Mouse (Mus musculus) hindbrain, embryonic 11.5 days (tissue): ENCODE measurements around the gene Rbm38. TPM values are rescaled to one million over a fixed set of nuclear protein-coding genes. Genes with fewer than 3 reads are reported as not detected.

ENCODE experiments used
- ATAC-seq: fragments of 200-750 bp; cut with Nextera tagmentation; 2 replicates; pipeline ENCODE4 v1.8.0; 2017; ENCODE audit warnings: mild to moderate bottlenecking, moderate TSS enrichment, moderate library complexity; ENCODE audit not compliant: low FRiP score
- DNase-seq: peaks from one replicate; pipeline ENCODE4 v3.0.0-alpha.2; 2015; ENCODE audit warnings: low spot score
- H3K27ac ChIP-seq: fragments of 300-500 bp; sonication (generic); 2 replicates; pipeline ENCODE4 v1.5.1; 2014; ENCODE audit warnings: mild to moderate bottlenecking, low read depth, low read length
- H3K27me3 ChIP-seq: fragments of 300-500 bp; sonication (generic); 2 replicates; pipeline ENCODE4 v1.6.1; 2014; ENCODE audit warnings: mild to moderate bottlenecking, low read length, moderate library complexity, mixed read lengths; ENCODE audit not compliant: control insufficient read depth, insufficient read depth
- H3K36me3 ChIP-seq: fragments of 300-500 bp; sonication (generic); 2 replicates; pipeline ENCODE4 v1.6.1; 2014; ENCODE audit warnings: mild to moderate bottlenecking, low read length, moderate library complexity, mixed read lengths; ENCODE audit not compliant: control insufficient read depth, insufficient read depth
- H3K4me1 ChIP-seq: fragments of 300-500 bp; sonication (generic); replicated peaks from 2 replicates; pipeline ENCODE4 v1.6.1; 2014; ENCODE audit warnings: low read length, mixed read lengths; ENCODE audit not compliant: control insufficient read depth, insufficient read depth
- H3K4me2 ChIP-seq: fragments of 300-500 bp; sonication (generic); replicated peaks from 2 replicates; pipeline ENCODE4 v1.6.1; 2014; ENCODE audit warnings: mild to moderate bottlenecking, low read depth, low read length
- H3K4me3 ChIP-seq: fragments of 300-500 bp; sonication (generic); 2 replicates; pipeline ENCODE4 v1.5.1; 2014; ENCODE audit warnings: low read depth, low read length
- H3K9ac ChIP-seq: fragments of 300-500 bp; sonication (generic); 2 replicates; pipeline ENCODE4 v1.6.1; 2014; ENCODE audit warnings: low read depth, low read length
- H3K9me3 ChIP-seq: fragments of 300-500 bp; sonication (generic); 2 replicates; pipeline ENCODE4 v1.6.1; 2016; ENCODE audit warnings: low read length; ENCODE audit not compliant: control insufficient read depth
- WGBS: fragments of 180-500 bp; shearing (Covaris S2); extraction: QIAGEN DNeasy Blood & Tissue Kit; methylation state at CpG from one replicate; pipeline ENCODE4 v1.1.7; 2014; 5-methylcytosine and 5-hydroxymethylcytosine counted together
- polyA plus RNA-seq: library from polyadenylated mRNA; unstranded; fragments of >200 nt; fragmentation: Nextera tagmentation; extraction: Ambion mirVana; gene quantifications from 2 replicates; pipeline ENCODE4 v1.2.1, GENCODE M21; 2014

The Rbm38 gene
- polyA plus RNA-seq, 1 experiment from 2014 or later = 63.3 TPM

GRCm38 (mm10) chr2:173072948-173073347 lies 52.6 kb downstream of the Rbm38 start:
- no peaks in the 10 kb centered on the region for H3K4me1 ChIP-seq

GRCm38 (mm10) chr2:173073666-173074065 lies 53.4 kb downstream of the Rbm38 start:
- Histone ChIP-seq H3K4me1 (no peaks in the 10 kb centered on the region), H3K4me3 (no peak overlapping the region), H3K36me3 (no peaks in the 10 kb centered on the region), H3K4me2 (no peak overlapping the region), H3K27ac (no peak overlapping the region), H3K9me3 (no peaks in the 10 kb centered on the region), H3K27me3 (no peaks in the 10 kb centered on the region), H3K9ac (no peak overlapping the region)
- no peak for ATAC-seq
- DNase-seq = no peak
- WGBS = 81% methylated on average over 5 of the region's 5 CpGs

More at GRCm38 (mm10) chr2:173072948-173073347, 52.6 kb downstream of the Rbm38 start:
- no peaks in the 10 kb centered on the region for H3K27me3 ChIP-seq
- 94% methylated on average over 7 of the region's 7 CpGs for WGBS
- DNase-seq = no peak
- H3K4me3 ChIP-seq = no peak overlapping the region
- no peaks in the 10 kb centered on the region for H3K36me3 ChIP-seq
- no peak overlapping the region for H3K9ac ChIP-seq
- H3K4me2 ChIP-seq = no peak overlapping the region
- H3K9me3 ChIP-seq = no peaks in the 10 kb centered on the region
- ATAC-seq = no peak
- no peak overlapping the region for H3K27ac ChIP-seq

GRCm38 (mm10) chr2:173076921-173077320 lies 56.6 kb downstream of the Rbm38 start:
- no peak overlapping the region for H3K27ac ChIP-seq
- DNase-seq (no peak), ATAC-seq (no peak)
- no peak overlapping the region for H3K9ac ChIP-seq
- no peak overlapping the region for H3K4me3 ChIP-seq
- H3K9me3 ChIP-seq = no peaks in the 10 kb centered on the region
- no peaks in the 10 kb centered on the region for H3K4me1 ChIP-seq
- no peak overlapping the region for H3K4me2 ChIP-seq
- no peaks in the 10 kb centered on the region for H3K27me3 ChIP-seq
- 80% methylated on average over 9 of the region's 9 CpGs for WGBS
- H3K36me3 ChIP-seq = no peaks in the 10 kb centered on the region

- ATAC-seq (peak; percentile 2; the same call in 1 of the 2 replicates), DNase-seq (no peak)
- no peak overlapping the region for H3K4me3 ChIP-seq
- H3K27ac ChIP-seq = no peak overlapping the region
- no peaks in the 10 kb centered on the region for H3K9me3 ChIP-seq
- no peaks in the 10 kb centered on the region for H3K4me1 ChIP-seq
- H3K27me3 ChIP-seq = no peaks in the 10 kb centered on the region
- 66% methylated on average over 10 of the region's 10 CpGs for WGBS
- H3K36me3 ChIP-seq = no peaks in the 10 kb centered on the region
- H3K9ac ChIP-seq = no peak overlapping the region
- no peak overlapping the region for H3K4me2 ChIP-seq
These were observed 59.7 kb downstream of the Rbm38 start for GRCm38 (mm10) chr2:173079766-173080549.

- Histone ChIP-seq H3K27ac (no peak overlapping the region), H3K9ac (no peak overlapping the region), H3K36me3 (no peaks in the 10 kb centered on the region), H3K27me3 (no peaks in the 10 kb centered on the region), H3K4me3 (no peak overlapping the region), H3K9me3 (no peaks in the 10 kb centered on the region), H3K4me2 (no peak overlapping the region), H3K4me1 (no peaks in the 10 kb centered on the region)
- peak; percentile 64 for ATAC-seq
- WGBS = 40% methylated on average over 10 of the region's 10 CpGs
- peak; percentile 87 for DNase-seq
These were observed 60.5 kb downstream of the Rbm38 start for GRCm38 (mm10) chr2:173080785-173081241.

- Histone ChIP-seq H3K4me2 (no peak overlapping the region), H3K4me1 (no peaks in the 10 kb centered on the region), H3K9ac (no peak overlapping the region), H3K9me3 (no peaks in the 10 kb centered on the region), H3K27ac (no peak overlapping the region), H3K4me3 (no peak overlapping the region), H3K36me3 (no peaks in the 10 kb centered on the region), H3K27me3 (no peaks in the 10 kb centered on the region)
- no peak for ATAC-seq
- WGBS = 91% methylated on average over 3 of the region's 3 CpGs
- no peak for DNase-seq
These were observed 62.4 kb downstream of the Rbm38 start for GRCm38 (mm10) chr2:173082706-173083105.

GRCm38 (mm10) chr2:173083106-173083505 lies 62.8 kb downstream of the Rbm38 start:
- Histone ChIP-seq H3K36me3 (no peaks in the 10 kb centered on the region), H3K27ac (no peak overlapping the region), H3K27me3 (no peaks in the 10 kb centered on the region), H3K9me3 (no peaks in the 10 kb centered on the region), H3K4me1 (no peaks in the 10 kb centered on the region), H3K4me2 (no peak overlapping the region), H3K4me3 (no peak overlapping the region), H3K9ac (no peak overlapping the region)
- DNase-seq (no peak), ATAC-seq (no peak)
- WGBS = 85% methylated on average over 9 of the region's 9 CpGs

- Histone ChIP-seq H3K36me3 (no peaks in the 10 kb centered on the region), H3K4me3 (no peak overlapping the region), H3K27me3 (no peaks in the 10 kb centered on the region), H3K9ac (no peak overlapping the region), H3K27ac (no peak overlapping the region), H3K9me3 (no peaks in the 10 kb centered on the region), H3K4me1 (no peaks in the 10 kb centered on the region), H3K4me2 (no peak overlapping the region)
- DNase-seq = peak; percentile 37
- ATAC-seq = peak; percentile 26; the same call in 1 of the 2 replicates
- 23% methylated on average over 13 of the region's 13 CpGs for WGBS
These were observed 63.6 kb downstream of the Rbm38 start for GRCm38 (mm10) chr2:173083712-173084475.
